Mouse (Mus musculus): ENCODE data around the gene Ccdc184. TPM values are rescaled to one million over a fixed set of nuclear protein-coding genes. Genes with fewer than 3 reads are reported as not detected.

Gene Ccdc184
- polyA plus RNA-seq (2015; fragmentation: Nextera tagmentation; extraction: Ambion mirVana): 1.1 and 1.4 TPM in 2 replicates

DNA sequence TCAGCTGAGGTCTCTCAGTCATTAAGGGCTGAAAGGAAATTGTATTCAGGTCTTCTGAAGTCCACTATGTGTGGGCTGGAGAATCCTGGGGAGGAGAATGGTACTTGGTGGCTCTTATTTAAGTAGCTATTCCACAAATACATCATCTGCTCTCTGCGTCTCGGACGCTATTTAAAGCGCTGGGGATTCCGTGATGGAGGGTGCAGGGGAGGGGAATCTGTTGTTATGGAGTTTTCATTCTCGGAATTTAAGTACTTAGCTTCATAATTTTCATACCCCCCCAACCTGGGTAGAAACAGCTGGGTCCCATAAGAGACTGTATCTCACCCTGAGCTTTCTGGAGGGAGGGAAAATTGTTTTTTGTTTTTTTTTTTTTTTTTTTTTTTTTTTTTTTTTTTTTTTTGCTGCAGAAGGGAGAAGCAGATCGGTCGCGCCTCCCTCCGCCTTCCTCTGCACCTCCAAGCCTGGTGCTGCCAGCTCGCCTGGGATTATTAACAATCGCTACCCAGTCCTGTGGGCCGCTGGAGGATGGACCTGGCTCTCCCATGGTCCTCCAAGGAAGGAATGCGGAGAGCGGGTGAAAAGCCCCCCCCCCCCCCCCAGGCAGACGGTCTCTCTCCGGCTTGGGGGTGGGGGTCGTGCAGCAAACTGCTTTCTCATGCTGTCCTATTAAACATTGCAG, at the start of gene Ccdc184:
Gene Ccdc184, plus strand, starts transcription at position 196 of the 682 bp plus-strand sequence.
- Histone ChIP-seq H3K27me3 (replicated peaks) (peaks cover 79% of the 10 kb centered on the region), H3K27ac (replicated peaks) (no peak within 1 kb of the TSS), H3K9ac (peak within 1 kb of the TSS; percentile 75), H3K4me1 (peaks cover 33% of the 10 kb centered on the region), H3K4me3 (peak within 1 kb of the TSS; percentile 59), H3K9me3 (no peaks in the 10 kb centered on the region), H3K4me2 (peak within 1 kb of the TSS; percentile 84), H3K36me3 (no peaks in the 10 kb centered on the region)
- ATAC-seq (ENCODE audit: extremely low read depth, insufficient number of reproducible peaks, low FRiP score, low TSS enrichment): no peak
- 2% methylated on average over 18 of the region's 18 CpGs for WGBS

DNA sequence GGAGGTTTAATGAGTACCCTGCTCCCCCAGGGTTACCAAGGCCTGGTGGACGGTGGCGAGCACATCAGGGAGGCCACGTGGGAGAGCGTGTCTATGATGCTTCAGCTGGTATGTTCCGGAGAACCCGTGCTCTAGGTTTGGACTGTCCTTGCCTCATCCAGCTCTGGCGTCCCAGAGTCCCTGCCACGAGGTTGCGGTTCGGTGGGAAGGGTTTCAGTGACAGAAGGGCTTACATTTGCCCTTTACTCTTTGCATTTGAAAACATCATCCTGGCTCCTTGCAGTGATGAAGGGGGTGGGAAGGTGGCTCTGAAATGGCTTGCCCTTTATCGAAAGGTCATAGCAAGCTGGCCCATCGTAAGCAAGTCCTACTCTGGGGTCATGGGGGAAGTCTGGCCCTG, 47.6 kb upstream of the Ccdc184 start:
- no peak overlapping the region for H3K9ac ChIP-seq
- ATAC-seq (ENCODE audit: extremely low read depth, insufficient number of reproducible peaks, low FRiP score, low TSS enrichment): no peak
- 86% methylated on average over 12 of the region's 12 CpGs for WGBS
- H3K27me3 ChIP-seq (replicated peaks): no peaks in the 10 kb centered on the region
- H3K9me3 ChIP-seq: no peaks in the 10 kb centered on the region
- H3K27ac ChIP-seq (replicated peaks): no peak overlapping the region
- peaks cover 92% of the 10 kb centered on the region for H3K36me3 ChIP-seq
- H3K4me2 ChIP-seq: no peak overlapping the region
- H3K4me1 ChIP-seq: peaks cover 17% of the 10 kb centered on the region
- no peak overlapping the region for H3K4me3 ChIP-seq

DNA sequence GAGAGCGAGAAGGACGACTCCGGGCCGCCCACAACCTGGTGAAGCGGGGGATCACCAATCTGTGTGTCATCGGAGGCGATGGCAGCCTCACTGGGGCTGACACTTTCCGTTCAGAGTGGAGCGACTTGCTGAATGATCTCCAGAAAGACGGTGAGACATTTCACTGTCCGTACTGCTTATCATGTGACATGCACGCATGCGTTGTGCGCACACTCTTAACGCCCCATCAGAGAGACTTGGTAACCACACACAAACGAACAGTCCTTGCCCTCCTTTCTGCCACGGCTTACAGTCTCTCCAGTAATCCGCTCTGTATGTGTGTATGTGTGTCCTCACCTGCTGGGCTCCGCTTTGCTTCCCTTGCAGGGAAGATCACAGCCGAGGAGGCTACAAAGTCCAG, 46.1 kb upstream of the Ccdc184 start:
- no peak overlapping the region for H3K9ac ChIP-seq
- H3K36me3 ChIP-seq: peaks cover 94% of the 10 kb centered on the region
- H3K4me3 ChIP-seq: no peak overlapping the region
- no peak for ATAC-seq (ENCODE audit: extremely low read depth, insufficient number of reproducible peaks, low FRiP score, low TSS enrichment)
- H3K4me1 ChIP-seq: peaks cover 4% of the 10 kb centered on the region
- no peaks in the 10 kb centered on the region for H3K9me3 ChIP-seq
- H3K4me2 ChIP-seq: no peak overlapping the region
- 89% methylated on average over 20 of the region's 20 CpGs for WGBS
- H3K27ac ChIP-seq (replicated peaks): no peak overlapping the region
- no peaks in the 10 kb centered on the region for H3K27me3 ChIP-seq (replicated peaks)

DNA sequence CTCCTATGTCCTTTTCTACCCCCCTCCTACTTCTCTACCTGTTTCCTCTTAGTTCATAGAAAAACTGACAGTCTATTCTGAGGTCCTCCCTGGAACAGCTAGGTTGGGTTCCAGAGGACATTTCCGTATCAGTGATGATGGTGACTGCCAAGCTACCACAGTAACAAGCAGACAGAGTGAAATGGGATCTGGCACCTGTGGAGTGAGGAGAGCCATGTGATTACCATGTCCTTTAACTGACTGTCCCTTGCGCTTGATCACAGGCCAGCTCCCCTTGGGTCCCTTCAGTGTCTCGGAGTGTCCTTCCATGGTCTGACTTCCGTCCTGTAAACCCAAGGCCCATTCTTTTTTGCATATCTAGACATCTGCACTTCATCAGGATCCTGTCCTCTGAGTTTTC, 36.0 kb upstream of the Ccdc184 start:
- no peak overlapping the region for H3K4me3 ChIP-seq
- 88% methylated on average over 4 of the region's 4 CpGs for WGBS
- peaks cover 100% of the 10 kb centered on the region for H3K36me3 ChIP-seq
- no peaks in the 10 kb centered on the region for H3K27me3 ChIP-seq (replicated peaks)
- no peak overlapping the region for H3K4me2 ChIP-seq
- H3K9me3 ChIP-seq: no peaks in the 10 kb centered on the region
- ATAC-seq (ENCODE audit: extremely low read depth, insufficient number of reproducible peaks, low FRiP score, low TSS enrichment): no peak
- H3K9ac ChIP-seq: no peak overlapping the region
- H3K4me1 ChIP-seq: no peaks in the 10 kb centered on the region
- H3K27ac ChIP-seq (replicated peaks): no peak overlapping the region

DNA sequence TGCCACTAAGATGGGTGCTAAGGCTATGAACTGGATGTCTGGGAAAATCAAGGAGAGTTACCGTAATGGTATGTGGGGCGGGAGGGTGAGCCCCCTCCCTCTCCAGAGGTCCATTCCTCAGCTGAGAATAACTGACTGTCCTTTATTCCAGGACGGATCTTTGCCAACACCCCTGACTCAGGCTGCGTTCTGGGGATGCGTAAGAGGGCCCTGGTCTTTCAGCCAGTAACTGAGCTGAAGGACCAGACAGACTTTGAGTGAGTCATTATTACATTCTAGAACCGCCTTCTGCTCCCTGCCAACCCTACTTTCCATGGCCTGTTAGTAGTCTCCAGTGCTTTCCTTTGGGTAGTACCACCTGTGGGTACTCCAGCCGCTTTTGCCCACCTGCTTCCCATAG, 35.5 kb upstream of the Ccdc184 start:
- Histone ChIP-seq H3K9me3 (no peaks in the 10 kb centered on the region), H3K27ac (replicated peaks) (no peak overlapping the region), H3K9ac (no peak overlapping the region), H3K27me3 (replicated peaks) (no peaks in the 10 kb centered on the region), H3K4me1 (no peaks in the 10 kb centered on the region), H3K36me3 (peaks cover 100% of the 10 kb centered on the region), H3K4me3 (no peak overlapping the region), H3K4me2 (no peak overlapping the region)
- ATAC-seq (ENCODE audit: extremely low read depth, insufficient number of reproducible peaks, low FRiP score, low TSS enrichment): no peak
- 83% methylated on average over 7 of the region's 7 CpGs for WGBS

DNA sequence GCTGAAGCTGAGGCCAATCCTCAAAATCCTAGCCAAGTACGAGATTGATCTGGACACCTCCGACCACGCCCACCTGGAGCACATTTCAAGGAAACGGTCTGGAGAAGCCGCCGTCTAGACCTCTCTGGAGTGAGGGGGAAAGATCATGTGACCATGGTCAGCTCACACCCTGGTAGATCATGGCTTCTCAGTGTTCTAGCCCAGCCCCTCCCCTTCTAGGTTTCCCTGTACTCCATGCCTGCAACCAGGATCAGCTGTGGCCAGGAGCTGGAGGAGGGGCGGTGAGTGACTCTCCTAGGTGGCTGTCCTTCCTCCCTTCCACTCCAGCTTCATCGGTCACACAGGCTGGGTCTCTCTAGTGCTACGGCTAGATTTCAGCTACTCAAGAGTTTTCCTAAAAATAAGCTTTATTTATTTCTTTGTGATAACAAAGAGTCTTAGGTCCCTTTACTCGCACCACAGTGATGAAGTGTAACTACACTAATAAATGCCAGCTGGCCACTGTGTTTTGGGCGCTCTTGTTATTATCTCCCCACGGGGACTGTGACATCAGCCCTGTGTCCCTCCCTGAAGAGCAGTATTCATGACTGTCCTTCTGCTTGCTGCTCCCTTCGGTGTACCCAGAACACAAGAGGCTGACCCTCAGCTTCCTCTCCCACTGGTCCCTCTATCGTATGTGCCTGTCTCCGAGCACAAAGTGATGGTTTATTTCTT, 34.9 kb upstream of the Ccdc184 start:
- Histone ChIP-seq H3K4me3 (no peak overlapping the region), H3K27me3 (replicated peaks) (no peaks in the 10 kb centered on the region), H3K27ac (replicated peaks) (no peak overlapping the region), H3K36me3 (peaks cover 100% of the 10 kb centered on the region), H3K4me2 (no peak overlapping the region), H3K4me1 (no peaks in the 10 kb centered on the region), H3K9me3 (no peaks in the 10 kb centered on the region), H3K9ac (no peak overlapping the region)
- WGBS: 79% methylated on average over 15 of the region's 15 CpGs
- ATAC-seq (ENCODE audit: extremely low read depth, insufficient number of reproducible peaks, low FRiP score, low TSS enrichment): no peak

DNA sequence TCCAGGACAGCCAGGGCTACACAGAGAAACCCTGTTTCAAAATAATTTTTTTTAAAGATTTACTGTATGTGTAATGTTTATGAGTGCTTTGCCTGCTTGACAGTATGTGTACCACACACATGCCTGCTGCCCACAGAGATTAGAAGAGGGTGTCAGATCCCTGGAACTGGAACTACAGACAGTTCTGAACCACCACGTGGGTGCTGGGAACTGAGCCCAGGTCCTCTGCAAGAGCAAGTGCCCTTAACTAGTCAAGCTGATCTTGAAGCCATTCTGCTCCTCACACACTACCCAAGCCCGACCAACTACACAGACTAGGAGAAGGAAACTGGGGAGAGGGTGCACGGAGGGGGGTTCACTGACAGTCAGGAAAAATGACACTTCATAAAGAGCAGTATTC, 33.5 kb upstream of the Ccdc184 start:
- Histone ChIP-seq H3K9ac (no peak overlapping the region), H3K4me2 (no peak overlapping the region), H3K27me3 (replicated peaks) (no peaks in the 10 kb centered on the region), H3K4me1 (no peaks in the 10 kb centered on the region), H3K9me3 (no peaks in the 10 kb centered on the region), H3K4me3 (no peak overlapping the region), H3K36me3 (peaks cover 100% of the 10 kb centered on the region), H3K27ac (replicated peaks) (no peak overlapping the region)
- WGBS: 86% methylated on average over 3 of the region's 3 CpGs
- no peak for ATAC-seq (ENCODE audit: extremely low read depth, insufficient number of reproducible peaks, low FRiP score, low TSS enrichment)

DNA sequence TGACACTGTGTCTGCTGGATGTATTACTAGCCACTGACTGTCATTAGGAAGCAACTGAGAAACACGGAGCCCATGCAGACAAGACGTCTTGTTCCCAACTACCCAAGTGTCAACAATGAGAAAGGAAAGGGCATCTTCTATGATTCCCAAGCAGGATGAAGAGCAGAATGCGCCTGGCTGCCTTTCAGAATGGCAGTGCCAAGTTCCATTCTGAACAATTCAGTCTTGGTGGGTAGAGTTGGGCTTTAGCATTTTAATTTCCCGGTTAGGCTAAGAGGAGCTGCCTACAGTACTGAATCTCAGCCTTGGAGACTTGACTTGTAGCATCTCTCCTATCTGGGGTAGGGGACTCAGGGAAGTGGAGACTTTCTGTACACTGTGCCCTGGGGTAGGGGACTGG, 32.9 kb upstream of the Ccdc184 start:
- Histone ChIP-seq H3K4me3 (no peak overlapping the region), H3K9ac (no peak overlapping the region), H3K27ac (replicated peaks) (no peak overlapping the region), H3K4me1 (no peaks in the 10 kb centered on the region), H3K27me3 (replicated peaks) (no peaks in the 10 kb centered on the region), H3K4me2 (no peak overlapping the region), H3K9me3 (no peaks in the 10 kb centered on the region), H3K36me3 (peaks cover 100% of the 10 kb centered on the region)
- WGBS: 87% methylated on average over 4 of the region's 4 CpGs
- no peak for ATAC-seq (ENCODE audit: extremely low read depth, insufficient number of reproducible peaks, low FRiP score, low TSS enrichment)

DNA sequence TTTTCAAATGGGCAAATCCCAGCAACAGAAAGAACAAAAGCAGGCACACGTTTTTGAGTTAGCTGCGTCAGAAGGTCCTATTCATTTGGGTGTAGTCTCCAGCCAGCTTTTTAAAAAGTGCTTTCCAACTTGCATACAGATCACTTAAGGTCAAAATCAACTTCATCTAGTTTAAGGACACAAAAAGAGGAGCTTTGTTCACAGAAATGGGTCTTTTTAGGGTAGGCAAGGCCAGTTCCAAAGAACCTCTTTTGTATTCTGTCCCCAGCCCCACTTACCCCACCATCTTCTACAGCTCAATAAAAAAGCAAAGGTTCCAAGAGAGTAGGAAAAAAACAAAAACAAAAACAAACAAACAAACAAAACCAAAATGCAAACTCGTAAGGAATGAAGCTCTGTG, 32.3 kb upstream of the Ccdc184 start:
- no peak overlapping the region for H3K9ac ChIP-seq
- ATAC-seq (ENCODE audit: extremely low read depth, insufficient number of reproducible peaks, low FRiP score, low TSS enrichment): no peak
- H3K27ac ChIP-seq (replicated peaks): no peak overlapping the region
- no peak overlapping the region for H3K4me2 ChIP-seq
- H3K9me3 ChIP-seq: no peaks in the 10 kb centered on the region
- no peaks in the 10 kb centered on the region for H3K4me1 ChIP-seq
- 77% methylated on average over 3 of the region's 3 CpGs for WGBS
- H3K4me3 ChIP-seq: no peak overlapping the region
- peaks cover 100% of the 10 kb centered on the region for H3K36me3 ChIP-seq
- H3K27me3 ChIP-seq (replicated peaks): no peaks in the 10 kb centered on the region

DNA sequence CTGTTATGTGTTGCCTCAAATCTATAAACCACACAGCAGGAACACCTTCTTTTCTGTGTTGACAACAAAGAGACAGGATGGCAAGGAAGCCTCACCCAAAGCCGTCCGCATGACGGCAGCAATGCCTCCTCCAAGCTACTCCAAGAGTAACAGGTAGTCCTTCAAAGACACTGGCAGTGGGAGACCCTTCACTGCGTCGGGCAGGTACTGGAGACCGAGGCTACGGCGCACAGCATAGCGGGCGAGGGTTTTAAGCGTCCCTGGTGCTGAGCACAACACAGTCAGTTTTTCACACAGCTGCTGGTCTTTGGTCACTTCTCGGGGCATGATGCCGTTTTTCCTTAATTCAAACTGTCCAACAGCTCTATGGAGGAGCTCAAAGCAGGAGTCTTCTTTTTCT, 31.3 kb upstream of the Ccdc184 start:
- Histone ChIP-seq H3K27ac (replicated peaks) (no peak overlapping the region), H3K9ac (no peak overlapping the region), H3K4me2 (no peak overlapping the region), H3K27me3 (replicated peaks) (no peaks in the 10 kb centered on the region), H3K4me3 (no peak overlapping the region), H3K36me3 (peaks cover 100% of the 10 kb centered on the region), H3K4me1 (no peaks in the 10 kb centered on the region), H3K9me3 (no peaks in the 10 kb centered on the region)
- no peak for ATAC-seq (ENCODE audit: extremely low read depth, insufficient number of reproducible peaks, low FRiP score, low TSS enrichment)
- WGBS: 89% methylated on average over 13 of the region's 13 CpGs

DNA sequence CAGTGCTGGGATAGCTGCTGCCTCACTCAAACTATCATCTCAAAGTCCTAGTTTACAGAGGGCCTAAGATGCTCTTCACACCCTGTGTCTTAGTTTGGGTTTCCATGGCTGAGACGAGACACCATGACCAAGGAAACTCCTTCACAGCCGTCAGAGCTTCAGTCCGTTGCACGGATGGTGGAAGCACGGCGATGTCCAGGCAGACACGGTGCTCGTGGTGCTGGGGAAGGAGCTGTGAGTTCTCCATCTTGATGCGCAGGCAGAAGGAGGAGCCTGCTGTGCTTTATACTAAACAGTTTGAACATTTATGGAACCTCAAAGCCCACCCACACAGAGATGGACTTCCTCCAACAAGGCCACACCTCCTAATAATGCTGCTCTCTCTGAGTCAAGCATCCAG, 30.1 kb upstream of the Ccdc184 start:
- Histone ChIP-seq H3K27me3 (replicated peaks) (no peaks in the 10 kb centered on the region), H3K4me3 (no peak overlapping the region), H3K9ac (no peak overlapping the region), H3K4me2 (no peak overlapping the region), H3K36me3 (peaks cover 99% of the 10 kb centered on the region), H3K27ac (replicated peaks) (no peak overlapping the region), H3K4me1 (no peaks in the 10 kb centered on the region), H3K9me3 (no peaks in the 10 kb centered on the region)
- 87% methylated on average over 9 of the region's 9 CpGs for WGBS
- ATAC-seq (ENCODE audit: extremely low read depth, insufficient number of reproducible peaks, low FRiP score, low TSS enrichment): no peak

DNA sequence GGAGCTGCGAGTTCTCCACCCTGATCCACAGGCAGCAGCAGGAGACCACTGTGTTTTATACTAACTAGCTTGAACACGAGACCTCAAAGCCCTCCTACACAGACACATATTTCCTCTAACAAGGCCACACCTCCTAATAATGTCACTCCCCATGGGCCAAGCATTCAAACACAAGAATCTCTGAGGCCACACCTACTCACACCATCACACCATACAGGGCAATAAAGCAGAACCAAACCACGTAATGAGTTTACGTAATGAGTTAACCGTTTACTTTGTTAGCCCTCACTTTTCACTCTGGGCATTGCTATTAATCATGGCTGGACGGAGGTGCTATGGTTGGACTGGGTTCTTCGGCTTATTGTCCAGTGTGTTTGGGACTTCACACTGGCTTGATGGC, 27.2 kb upstream of the Ccdc184 start:
- ATAC-seq (ENCODE audit: extremely low read depth, insufficient number of reproducible peaks, low FRiP score, low TSS enrichment): no peak
- Histone ChIP-seq H3K36me3 (peaks cover 79% of the 10 kb centered on the region), H3K4me3 (no peak overlapping the region), H3K9me3 (no peaks in the 10 kb centered on the region), H3K9ac (no peak overlapping the region), H3K27me3 (replicated peaks) (no peaks in the 10 kb centered on the region), H3K4me1 (peaks cover 10% of the 10 kb centered on the region), H3K27ac (replicated peaks) (no peak overlapping the region), H3K4me2 (no peak overlapping the region)
- 86% methylated on average over 7 of the region's 7 CpGs for WGBS
